Mouse (Mus musculus) forebrain, postnatal 0 days (tissue): ENCODE measurements around the gene Olfr1143. TPM values are rescaled to one million over a fixed set of nuclear protein-coding genes. Genes with fewer than 3 reads are reported as not detected.

Experiments
- ATAC-seq: fragments of 200-750 bp; cut with Nextera tagmentation; 2 replicates; pipeline ENCODE4 v1.8.0; 2017; ENCODE audit warnings: mild to moderate bottlenecking, moderate library complexity
- DNase-seq: peaks from one replicate; pipeline ENCODE4 v3.0.0-alpha.2; 2015
- H3K27ac ChIP-seq: fragments of 300-500 bp; sonication (generic); 2 replicates; pipeline ENCODE4 v1.5.1; 2014; ENCODE audit warnings: low read depth, mild to moderate bottlenecking, antibody characterized with exemption, low read length, moderate library complexity, mixed read lengths
- H3K27me3 ChIP-seq: fragments of 300-500 bp; sonication (generic); 2 replicates; pipeline ENCODE4 v1.6.1; 2014; ENCODE audit warnings: mild to moderate bottlenecking, low read length, mixed read lengths; ENCODE audit not compliant: insufficient read depth
- H3K36me3 ChIP-seq: fragments of 300-500 bp; sonication (generic); 2 replicates; pipeline ENCODE4 v1.6.1; 2014; ENCODE audit warnings: mild to moderate bottlenecking, moderate library complexity; ENCODE audit not compliant: insufficient read depth
- H3K4me1 ChIP-seq: fragments of 300-500 bp; sonication (generic); 2 replicates; pipeline ENCODE4 v1.6.1; 2014; ENCODE audit warnings: antibody characterized with exemption; ENCODE audit not compliant: insufficient read depth
- H3K4me2 ChIP-seq: fragments of 300-500 bp; sonication (generic); 2 replicates; pipeline ENCODE4 v1.6.1; 2014; ENCODE audit warnings: low read depth, mild to moderate bottlenecking, moderate library complexity
- H3K4me3 ChIP-seq: fragments of 300-500 bp; sonication (generic); 2 replicates; pipeline ENCODE4 v1.5.1; 2014; ENCODE audit warnings: low read depth, low read length, mixed read lengths
- H3K9ac ChIP-seq: fragments of 300-500 bp; sonication (generic); 2 replicates; pipeline ENCODE4 v1.6.1; 2014; ENCODE audit warnings: mild to moderate bottlenecking
- H3K9me3 ChIP-seq: fragments of 300-500 bp; sonication (generic); 2 replicates; pipeline ENCODE4 v1.6.1; 2016; ENCODE audit warnings: low read length
- CTCF ChIP-seq: sonication (generic); IDR thresholded peaks from 2 replicates; pipeline ENCODE4 v1.5.1; 2016; ENCODE audit warnings: antibody characterized with exemption, control low read depth, low read depth
- WGBS: fragments of 180-500 bp; shearing (Covaris S2); extraction: QIAGEN DNeasy Blood & Tissue Kit; methylation state at CpG from one replicate; pipeline ENCODE4 v1.1.7; 2014; 5-methylcytosine and 5-hydroxymethylcytosine counted together
- polyA plus RNA-seq: library from polyadenylated mRNA; unstranded; fragments of >200 nt; fragmentation: Nextera tagmentation; extraction: Ambion mirVana; gene quantifications from 2 replicates; pipeline ENCODE4 v1.2.1, GENCODE M21; 2015
- total RNA-seq: library from RNA; depleted of rRNA; stranded (reverse); fragments of >200 nt; gene quantifications from 2 replicates; pipeline ENCODE4 v1.2.3, GENCODE M21; 2014; rRNA removed

Gene Olfr1143
- total RNA-seq (not detected in 2 replicates), polyA plus RNA-seq (not detected in 2 replicates)

DNA sequence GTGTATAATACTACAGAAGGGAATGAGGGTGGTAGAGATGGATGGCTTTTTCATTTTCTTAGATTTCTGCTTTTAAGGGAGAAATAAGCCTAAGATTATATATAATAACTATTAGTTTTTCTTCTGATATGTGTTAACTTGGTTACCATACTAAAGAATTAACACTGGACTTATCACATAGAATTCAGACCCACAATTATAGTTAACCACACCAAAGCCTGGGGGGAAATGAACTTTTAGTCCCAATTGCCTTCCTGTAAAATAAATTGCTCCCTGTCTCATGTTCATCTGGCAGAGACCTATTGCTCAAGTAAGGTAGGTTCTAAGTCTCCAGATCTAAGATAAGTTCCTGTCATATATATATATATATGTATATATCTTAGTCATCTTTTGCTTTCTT lies at the start of gene Olfr1143:
Gene Olfr1143 (plus strand): TSS at position 301 of the 400 bp plus-strand sequence.
- H3K27ac ChIP-seq = no peak within 1 kb of the TSS
- no peak for TF ChIP-seq CTCF
- no peaks in the 10 kb centered on the region for H3K36me3 ChIP-seq
- no peak within 1 kb of the TSS for H3K4me3 ChIP-seq
- H3K27me3 ChIP-seq = no peaks in the 10 kb centered on the region
- no peaks in the 10 kb centered on the region for H3K4me1 ChIP-seq
- H3K9me3 ChIP-seq = no peaks in the 10 kb centered on the region
- H3K4me2 ChIP-seq = no peak within 1 kb of the TSS
- no peak for ATAC-seq
- no peak for DNase-seq
- no peak within 1 kb of the TSS for H3K9ac ChIP-seq

DNA sequence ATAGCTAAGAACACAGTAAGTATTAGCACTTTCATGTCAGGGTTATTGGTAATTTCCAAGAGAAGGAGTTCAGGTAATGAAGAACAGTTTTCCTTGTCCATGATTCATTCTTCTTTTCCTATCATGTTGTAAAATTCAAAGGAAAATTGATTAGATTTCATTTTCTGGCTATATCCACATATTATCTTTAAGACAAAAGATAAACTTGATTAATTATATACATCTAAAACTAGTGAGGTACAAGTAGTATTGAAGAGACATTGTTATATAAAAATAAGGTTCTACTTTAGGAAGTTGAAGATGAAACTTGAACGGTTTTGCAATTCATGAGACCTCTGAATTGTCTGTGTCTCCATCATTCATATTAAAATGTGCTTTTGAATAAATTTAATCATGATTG lies 46.5 kb upstream of the Olfr1143 start, which contains the start of gene Olfr1141:
Gene Olfr1141 (minus strand): TSS at position 101 of the 400 bp plus-strand sequence.
- no peaks in the 10 kb centered on the region for H3K9me3 ChIP-seq
- TF ChIP-seq CTCF = no peak
- DNase-seq = no peak
- H3K27ac ChIP-seq = no peak within 1 kb of the TSS
- no peaks in the 10 kb centered on the region for H3K4me1 ChIP-seq
- no peak within 1 kb of the TSS for H3K4me2 ChIP-seq
- no peaks in the 10 kb centered on the region for H3K36me3 ChIP-seq
- no peaks in the 10 kb centered on the region for H3K27me3 ChIP-seq
- no peak within 1 kb of the TSS for H3K9ac ChIP-seq
- ATAC-seq = no peak
- WGBS = 70% methylated on average over 1 of the region's 1 CpGs
- no peak within 1 kb of the TSS for H3K4me3 ChIP-seq

DNA sequence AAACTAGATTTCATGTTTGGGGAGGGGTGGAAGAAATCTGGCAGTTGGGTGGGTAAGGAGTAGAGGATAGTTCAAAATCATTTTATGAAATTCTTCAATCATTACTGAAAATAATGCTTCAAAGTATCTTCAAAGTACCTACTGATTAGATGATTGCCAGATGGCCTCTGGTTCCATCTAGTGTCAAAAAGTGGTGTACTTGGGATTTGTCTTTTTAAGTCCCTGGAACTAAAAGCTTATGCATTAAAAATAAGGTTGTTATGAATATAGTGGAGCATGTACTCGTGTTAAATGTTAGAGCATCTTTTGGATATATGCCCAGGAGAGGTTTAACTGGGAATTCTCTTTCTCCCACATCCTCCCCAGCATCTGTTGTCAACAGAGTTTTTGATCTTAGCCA lies 24.2 kb upstream of the Olfr1143 start:
- H3K36me3 ChIP-seq = no peaks in the 10 kb centered on the region
- no peak for ATAC-seq
- no peak overlapping the region for H3K4me3 ChIP-seq
- no peaks in the 10 kb centered on the region for H3K27me3 ChIP-seq
- WGBS = 49% methylated on average over 1 of the region's 1 CpGs
- H3K4me1 ChIP-seq = no peaks in the 10 kb centered on the region
- TF ChIP-seq CTCF = 0 out of 2 replicates have a peak, but pooled peaks have one; percentile 13
- no peak overlapping the region for H3K9ac ChIP-seq
- H3K4me2 ChIP-seq = no peak overlapping the region
- no peaks in the 10 kb centered on the region for H3K9me3 ChIP-seq
- DNase-seq = peak; percentile 4
- H3K27ac ChIP-seq = no peak overlapping the region

DNA sequence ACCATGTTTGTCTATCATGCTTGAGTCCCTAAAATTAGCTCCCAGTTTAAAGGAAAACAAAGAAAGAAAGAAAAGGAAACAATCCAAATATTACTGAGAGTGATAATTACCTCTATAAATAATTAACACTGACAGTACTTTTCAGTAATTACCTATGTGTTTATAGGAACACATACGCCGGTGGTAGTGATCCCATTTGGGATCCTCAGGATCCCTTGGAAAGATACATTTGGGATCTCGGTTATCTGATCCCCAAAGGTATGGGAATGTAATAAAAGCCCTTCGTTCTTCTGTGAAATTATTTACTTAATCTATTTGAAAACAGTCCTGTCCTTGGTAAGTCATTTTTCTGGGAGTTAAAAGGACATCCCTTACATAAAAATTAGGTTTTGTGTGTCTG lies 21.2 kb upstream of the Olfr1143 start, which contains the start of gene Olfr152:
Gene Olfr152 (plus strand): TSS at position 301 of the 400 bp plus-strand sequence.
- WGBS = 73% methylated on average over 4 of the region's 4 CpGs
- H3K9ac ChIP-seq = no peak within 1 kb of the TSS
- H3K4me2 ChIP-seq = no peak within 1 kb of the TSS
- H3K27ac ChIP-seq = no peak within 1 kb of the TSS
- no peak within 1 kb of the TSS for H3K4me3 ChIP-seq
- ATAC-seq = no peak
- no peaks in the 10 kb centered on the region for H3K27me3 ChIP-seq
- no peak for TF ChIP-seq CTCF
- DNase-seq = no peak
- no peaks in the 10 kb centered on the region for H3K9me3 ChIP-seq
- no peaks in the 10 kb centered on the region for H3K36me3 ChIP-seq
- no peaks in the 10 kb centered on the region for H3K4me1 ChIP-seq

DNA sequence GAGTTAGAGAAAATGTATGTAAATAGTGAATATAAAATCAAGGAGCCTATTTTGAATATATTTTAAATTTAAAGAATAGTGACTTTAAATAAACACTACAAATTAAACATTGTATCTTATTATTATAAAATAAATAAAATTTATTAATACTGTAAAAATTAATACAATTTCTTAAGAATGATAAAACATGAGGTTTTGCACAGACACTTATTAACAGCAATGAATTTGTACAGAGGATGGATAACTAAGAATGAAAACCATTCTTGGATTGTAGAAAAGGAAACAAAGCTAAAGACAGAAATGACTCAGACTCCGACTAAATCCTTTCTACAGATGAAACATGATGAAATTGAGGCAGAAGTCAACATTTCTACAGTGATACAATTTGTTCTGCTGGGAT lies 9.1 kb downstream of the Olfr1143 start, which contains the start of gene Olfr1145:
Gene Olfr1145 (plus strand): TSS at position 301 of the 400 bp plus-strand sequence.
- Histone ChIP-seq H3K27me3 (no peaks in the 10 kb centered on the region), H3K9ac (no peak within 1 kb of the TSS), H3K4me2 (no peak within 1 kb of the TSS), H3K9me3 (no peaks in the 10 kb centered on the region), H3K4me3 (no peak within 1 kb of the TSS), H3K4me1 (no peaks in the 10 kb centered on the region), H3K27ac (no peak within 1 kb of the TSS), H3K36me3 (no peaks in the 10 kb centered on the region)
- no peak for TF ChIP-seq CTCF
- no peak for DNase-seq
- 86% methylated on average over 1 of the region's 1 CpGs for WGBS
- no peak for ATAC-seq

DNA sequence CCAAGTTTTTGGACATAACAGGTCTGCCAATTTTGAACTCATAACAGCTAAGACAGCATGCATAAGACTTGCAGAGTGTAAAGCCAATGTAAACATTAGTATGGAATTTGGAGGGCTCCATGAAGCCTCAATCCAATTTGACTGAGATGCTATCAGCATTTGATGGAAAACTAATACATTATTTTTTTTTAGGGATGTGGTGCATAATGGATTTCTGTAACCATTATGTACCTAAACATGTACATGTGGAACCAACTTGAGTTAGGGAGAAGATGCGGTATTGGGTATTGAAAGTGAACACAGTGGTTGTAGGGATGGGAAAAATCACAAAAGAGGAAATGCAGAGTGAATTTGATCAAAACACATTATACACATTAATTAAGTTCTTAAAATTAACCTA lies 29.8 kb downstream of the Olfr1143 start, which contains the start of gene Olfr1148:
Gene Olfr1148 (plus strand): TSS at position 301 of the 400 bp plus-strand sequence.
- Histone ChIP-seq H3K4me1 (no peaks in the 10 kb centered on the region), H3K36me3 (no peaks in the 10 kb centered on the region), H3K4me2 (no peak within 1 kb of the TSS), H3K9me3 (no peaks in the 10 kb centered on the region), H3K27me3 (no peaks in the 10 kb centered on the region), H3K4me3 (no peak within 1 kb of the TSS), H3K27ac (no peak within 1 kb of the TSS), H3K9ac (no peak within 1 kb of the TSS)
- ATAC-seq = no peak
- no peak for TF ChIP-seq CTCF
- no peak for DNase-seq
- 98% methylated on average over 1 of the region's 1 CpGs for WGBS

DNA sequence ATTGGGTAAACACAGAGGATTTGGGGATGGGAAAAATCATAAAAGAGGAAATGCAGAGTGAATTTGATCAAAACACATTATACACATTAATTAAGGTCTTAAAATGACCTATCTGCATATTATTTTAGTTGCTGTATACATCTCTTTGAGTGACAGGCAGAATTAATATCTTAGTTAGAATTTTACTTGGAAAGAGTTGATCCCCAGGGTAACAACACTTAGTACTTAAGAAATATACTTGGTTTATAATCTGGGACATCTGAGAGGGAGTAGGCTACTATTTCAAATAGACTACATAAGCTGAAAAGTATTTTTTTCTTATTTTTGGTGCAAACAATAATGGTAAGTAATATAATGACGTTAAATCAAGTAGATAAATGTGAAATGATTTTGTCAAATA lies 43.3 kb downstream of the Olfr1143 start, which contains the start of gene Olfr1150-ps1:
Gene Olfr1150-ps1 (plus strand): TSS at position 301 of the 400 bp plus-strand sequence.
- H3K9me3 ChIP-seq = no peaks in the 10 kb centered on the region
- ATAC-seq (no peak), DNase-seq (no peak)
- no peaks in the 10 kb centered on the region for H3K27me3 ChIP-seq
- no peak within 1 kb of the TSS for H3K9ac ChIP-seq
- H3K4me2 ChIP-seq = no peak within 1 kb of the TSS
- no peaks in the 10 kb centered on the region for H3K36me3 ChIP-seq
- 81% methylated on average over 1 of the region's 1 CpGs for WGBS
- no peaks in the 10 kb centered on the region for H3K4me1 ChIP-seq
- H3K4me3 ChIP-seq = no peak within 1 kb of the TSS
- no peak within 1 kb of the TSS for H3K27ac ChIP-seq
- no peak for TF ChIP-seq CTCF

Other genes starting within 250 kb of the Olfr1143 start
- not detected in 2 replicates for gene Olfr1129, start 226.7 kb upstream of the Olfr1143 start, total RNA-seq
- not detected in 2 replicates for gene Olfr1129, start 226.7 kb upstream of the Olfr1143 start, polyA plus RNA-seq
- 0.14 TPM in 1 of 2 replicates, not detected in the other for gene Olfr1130, start 194.4 kb upstream of the Olfr1143 start, total RNA-seq
- gene Olfr1130, start 194.4 kb upstream of the Olfr1143 start, polyA plus RNA-seq = not detected in 2 replicates
- gene Olfr1131, start 173.5 kb upstream of the Olfr1143 start, total RNA-seq = not detected in 2 replicates
- not detected in 2 replicates for gene Olfr1131, start 173.5 kb upstream of the Olfr1143 start, polyA plus RNA-seq
- not detected in 2 replicates for gene Olfr1132, start 163.1 kb upstream of the Olfr1143 start, total RNA-seq
- not detected in 2 replicates for gene Olfr1132, start 163.1 kb upstream of the Olfr1143 start, polyA plus RNA-seq
- gene Olfr1133, start 153.2 kb upstream of the Olfr1143 start, total RNA-seq = not detected in 2 replicates
- gene Olfr1133, start 153.2 kb upstream of the Olfr1143 start, polyA plus RNA-seq = not detected in 2 replicates
- gene Olfr1134, start 142.1 kb upstream of the Olfr1143 start, total RNA-seq = not detected in 2 replicates
- gene Olfr1134, start 142.1 kb upstream of the Olfr1143 start, polyA plus RNA-seq = not detected in 2 replicates
- gene Olfr1135, start 126.9 kb upstream of the Olfr1143 start, total RNA-seq = not detected in 2 replicates
- not detected in 2 replicates for gene Olfr1135, start 126.9 kb upstream of the Olfr1143 start, polyA plus RNA-seq
- not detected in 2 replicates for gene Olfr1136, start 106.6 kb upstream of the Olfr1143 start, total RNA-seq
- gene Olfr1136, start 106.6 kb upstream of the Olfr1143 start, polyA plus RNA-seq = not detected in 2 replicates
- gene Olfr1137, start 87.4 kb upstream of the Olfr1143 start, total RNA-seq = not detected in 2 replicates
- gene Olfr1137, start 87.4 kb upstream of the Olfr1143 start, polyA plus RNA-seq = not detected in 2 replicates
- not detected in 2 replicates for gene Olfr1138, start 60.6 kb upstream of the Olfr1143 start, total RNA-seq
- gene Olfr1138, start 60.6 kb upstream of the Olfr1143 start, polyA plus RNA-seq = not detected in 2 replicates
- not detected in 2 replicates for gene Olfr1140, start 56.8 kb upstream of the Olfr1143 start, total RNA-seq
- gene Olfr1140, start 56.8 kb upstream of the Olfr1143 start, polyA plus RNA-seq = not detected in 2 replicates
- not detected in 2 replicates for gene Olfr1141, start 46.6 kb upstream of the Olfr1143 start, total RNA-seq
- gene Olfr1141, start 46.6 kb upstream of the Olfr1143 start, polyA plus RNA-seq = not detected in 2 replicates
- not detected in 2 replicates for gene Olfr152, start 21.1 kb upstream of the Olfr1143 start, total RNA-seq
- not detected in 2 replicates for gene Olfr152, start 21.1 kb upstream of the Olfr1143 start, polyA plus RNA-seq
- gene Olfr1145, start 9.2 kb downstream of the Olfr1143 start, total RNA-seq = not detected in 2 replicates
- not detected in 2 replicates for gene Olfr1145, start 9.2 kb downstream of the Olfr1143 start, polyA plus RNA-seq
- gene Olfr1148, start 29.9 kb downstream of the Olfr1143 start, total RNA-seq = not detected in 2 replicates
- gene Olfr1148, start 29.9 kb downstream of the Olfr1143 start, polyA plus RNA-seq = not detected in 2 replicates
- gene Olfr1150-ps1, start 43.4 kb downstream of the Olfr1143 start, total RNA-seq = not detected in 2 replicates
- not detected in 2 replicates for gene Olfr1150-ps1, start 43.4 kb downstream of the Olfr1143 start, polyA plus RNA-seq
- not detected in 2 replicates for gene Olfr1151, start 55.3 kb downstream of the Olfr1143 start, total RNA-seq
- not detected in 2 replicates for gene Olfr1151, start 55.3 kb downstream of the Olfr1143 start, polyA plus RNA-seq
- not detected in 2 replicates for gene Olfr1152, start 65.9 kb downstream of the Olfr1143 start, total RNA-seq
- not detected in 2 replicates for gene Olfr1152, start 65.9 kb downstream of the Olfr1143 start, polyA plus RNA-seq
- not detected in 2 replicates for gene Olfr1153, start 94.4 kb downstream of the Olfr1143 start, total RNA-seq
- gene Olfr1153, start 94.4 kb downstream of the Olfr1143 start, polyA plus RNA-seq = not detected in 2 replicates
- not detected in 2 replicates for gene Olfr1154, start 104.6 kb downstream of the Olfr1143 start, total RNA-seq
- gene Olfr1154, start 104.6 kb downstream of the Olfr1143 start, polyA plus RNA-seq = not detected in 2 replicates
- gene Olfr1155, start 144.5 kb downstream of the Olfr1143 start, total RNA-seq = not detected in 2 replicates
- not detected in 2 replicates for gene Olfr1155, start 144.5 kb downstream of the Olfr1143 start, polyA plus RNA-seq
- not detected in 2 replicates for gene Olfr1156, start 152.5 kb downstream of the Olfr1143 start, total RNA-seq
- gene Olfr1156, start 152.5 kb downstream of the Olfr1143 start, polyA plus RNA-seq = not detected in 2 replicates
- gene Olfr1157, start 167.7 kb downstream of the Olfr1143 start, total RNA-seq = not detected in 2 replicates
- not detected in 2 replicates for gene Olfr1157, start 167.7 kb downstream of the Olfr1143 start, polyA plus RNA-seq
- gene Olfr74, start 174.1 kb downstream of the Olfr1143 start, total RNA-seq = not detected in 2 replicates
- not detected in 2 replicates for gene Olfr74, start 174.1 kb downstream of the Olfr1143 start, polyA plus RNA-seq
- gene Olfr1158, start 189.5 kb downstream of the Olfr1143 start, total RNA-seq = not detected in 2 replicates
- not detected in 2 replicates for gene Olfr1158, start 189.5 kb downstream of the Olfr1143 start, polyA plus RNA-seq
- gene Olfr1160, start 207.7 kb downstream of the Olfr1143 start, total RNA-seq = not detected in 2 replicates
- not detected in 2 replicates for gene Olfr1160, start 207.7 kb downstream of the Olfr1143 start, polyA plus RNA-seq
- gene Olfr1161, start 222.2 kb downstream of the Olfr1143 start, total RNA-seq = not detected in 2 replicates
- not detected in 2 replicates for gene Olfr1161, start 222.2 kb downstream of the Olfr1143 start, polyA plus RNA-seq
- 0.15 TPM in 1 of 2 replicates, not detected in the other for gene Olfr73, start 237.1 kb downstream of the Olfr1143 start, total RNA-seq
- not detected in 2 replicates for gene Olfr73, start 237.1 kb downstream of the Olfr1143 start, polyA plus RNA-seq